Mouse (Mus musculus): Measurements from ENCODE around the gene Gpalpp1.

GRCm38 (mm10) chr14:76150499-76150898, 39.9 kb upstream of the Gpalpp1 start:
- TF ChIP-seq CTCF (IDR thresholded peaks at IDR 0.05; ENCODE audit: insufficient read depth, low read length) = no peak
- TF ChIP-seq POLR2A (IDR thresholded peaks at IDR 0.05; ENCODE audit: borderline replicate concordance, extremely low read depth, low read depth, low read length) = no peak

Measured in lung, adult 2 months (tissue).